Mouse (Mus musculus) neural tube, embryonic 14.5 days (tissue): Measurements from ENCODE around the gene Tert. TPM values are rescaled to one million over a fixed set of nuclear protein-coding genes. Genes with fewer than 3 reads are reported as not detected.

ENCODE experiments used
- ATAC-seq: fragments of 200-750 bp; cut with Nextera tagmentation; 2 replicates; pipeline ENCODE4 v1.8.0; 2017; ENCODE audit warnings: low read depth, mild to moderate bottlenecking, moderate TSS enrichment, moderate library complexity
- H3K27ac ChIP-seq: fragments of 300-500 bp; sonication (generic); 2 replicates; pipeline ENCODE4 v1.5.1; 2014; ENCODE audit warnings: low read depth, mild to moderate bottlenecking, control low read depth, low read length, moderate library complexity, mixed read lengths
- H3K27me3 ChIP-seq: fragments of 300-500 bp; sonication (generic); 2 replicates; pipeline ENCODE4 v1.6.1; 2014; ENCODE audit warnings: low read length; ENCODE audit not compliant: control insufficient read depth, insufficient read depth
- H3K36me3 ChIP-seq: fragments of 300-500 bp; sonication (generic); 2 replicates; pipeline ENCODE4 v1.6.1; 2014; ENCODE audit warnings: low read length, mixed read lengths; ENCODE audit not compliant: control insufficient read depth, insufficient read depth
- H3K4me1 ChIP-seq: fragments of 300-500 bp; sonication (generic); 2 replicates; pipeline ENCODE4 v1.6.1; 2014; ENCODE audit warnings: low read length; ENCODE audit not compliant: control insufficient read depth, insufficient read depth
- H3K4me2 ChIP-seq: fragments of 300-500 bp; sonication (generic); 2 replicates; pipeline ENCODE4 v1.6.1; 2014; ENCODE audit warnings: mild to moderate bottlenecking, low read depth, low read length, control low read depth
- H3K4me3 ChIP-seq: fragments of 300-500 bp; sonication (generic); 2 replicates; pipeline ENCODE4 v1.5.1; 2014; ENCODE audit warnings: low read depth, low read length, control low read depth, mixed read lengths
- H3K9ac ChIP-seq: fragments of 300-500 bp; sonication (generic); replicated peaks from 2 replicates; pipeline ENCODE4 v1.6.1; 2014; ENCODE audit warnings: low read depth, mild to moderate bottlenecking, control low read depth, low read length, mixed read lengths
- H3K9me3 ChIP-seq: fragments of 300-500 bp; sonication (generic); 2 replicates; pipeline ENCODE4 v1.6.1; 2016; ENCODE audit warnings: low read length; ENCODE audit not compliant: control insufficient read depth
- WGBS: fragments of 180-500 bp; shearing (Covaris S2); extraction: QIAGEN DNeasy Blood & Tissue Kit; methylation state at CpG from one replicate; pipeline ENCODE4 v1.1.7; 2014; 5-methylcytosine and 5-hydroxymethylcytosine counted together
- polyA plus RNA-seq: library from polyadenylated mRNA; unstranded; fragments of >200 nt; fragmentation: Nextera tagmentation; extraction: Ambion mirVana; gene quantifications from 2 replicates; pipeline ENCODE4 v1.2.1, GENCODE M21; 2014

Gene Tert
- polyA plus RNA-seq, 1 experiment from 2014 or later = 6.6 TPM

DNA sequence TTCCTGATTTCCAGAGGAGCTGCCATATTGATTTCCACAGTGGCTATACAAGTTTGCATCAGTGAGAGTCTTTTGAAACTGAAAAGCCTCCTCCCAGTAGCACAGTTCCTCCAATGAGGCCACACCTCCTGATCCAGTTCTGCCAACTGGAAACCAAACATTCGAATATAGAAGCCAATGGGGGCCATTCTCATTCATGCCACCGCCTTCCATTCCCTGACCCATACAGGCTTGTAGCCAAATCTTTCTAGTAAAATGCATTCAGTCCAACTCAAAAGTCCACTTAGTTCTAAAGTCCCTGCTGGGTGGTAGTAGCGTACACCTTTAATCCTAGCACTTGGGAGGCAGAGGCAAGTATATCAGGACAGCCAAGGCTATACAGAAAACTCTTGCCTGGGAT, 26.6 kb downstream of the Tert start:
- WGBS = 85% methylated on average over 3 of the region's 3 CpGs
- no peak overlapping the region for H3K9ac ChIP-seq

DNA sequence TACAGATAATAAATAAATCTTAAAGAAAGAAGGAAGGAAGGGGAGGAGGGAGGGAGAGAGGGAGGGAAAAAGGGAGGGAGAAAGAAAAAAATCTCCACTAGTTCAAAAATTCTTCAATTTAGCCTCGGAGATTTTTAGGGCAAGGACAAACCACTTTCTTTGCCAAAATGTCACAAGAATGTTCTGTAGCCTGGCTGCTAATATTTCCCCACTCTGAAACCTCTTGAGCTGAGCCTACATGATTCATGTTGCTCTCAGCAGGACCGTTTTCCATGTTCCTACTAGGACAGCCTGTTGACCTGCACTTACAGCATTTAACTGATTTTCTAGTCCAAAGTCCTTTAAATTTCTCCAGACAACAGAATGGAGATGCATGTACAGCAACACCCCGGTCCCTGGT, 28.3 kb downstream of the Tert start:
- no peak for ATAC-seq
- H3K9ac ChIP-seq = no peak overlapping the region
- no peaks in the 10 kb centered on the region for H3K36me3 ChIP-seq
- H3K27me3 ChIP-seq = no peaks in the 10 kb centered on the region
- no peaks in the 10 kb centered on the region for H3K9me3 ChIP-seq
- no peak overlapping the region for H3K27ac ChIP-seq
- H3K4me2 ChIP-seq = no peak overlapping the region
- H3K4me1 ChIP-seq = no peaks in the 10 kb centered on the region
- no peak overlapping the region for H3K4me3 ChIP-seq
- 81% methylated on average over 3 of the region's 3 CpGs for WGBS

More for the DNA sequence above, 26.6 kb downstream of the Tert start:
- H3K36me3 ChIP-seq = no peaks in the 10 kb centered on the region
- no peaks in the 10 kb centered on the region for H3K9me3 ChIP-seq
- no peaks in the 10 kb centered on the region for H3K4me1 ChIP-seq
- no peaks in the 10 kb centered on the region for H3K27me3 ChIP-seq
- no peak overlapping the region for H3K4me2 ChIP-seq
- no peak overlapping the region for H3K4me3 ChIP-seq
- ATAC-seq = no peak
- no peak overlapping the region for H3K27ac ChIP-seq

DNA sequence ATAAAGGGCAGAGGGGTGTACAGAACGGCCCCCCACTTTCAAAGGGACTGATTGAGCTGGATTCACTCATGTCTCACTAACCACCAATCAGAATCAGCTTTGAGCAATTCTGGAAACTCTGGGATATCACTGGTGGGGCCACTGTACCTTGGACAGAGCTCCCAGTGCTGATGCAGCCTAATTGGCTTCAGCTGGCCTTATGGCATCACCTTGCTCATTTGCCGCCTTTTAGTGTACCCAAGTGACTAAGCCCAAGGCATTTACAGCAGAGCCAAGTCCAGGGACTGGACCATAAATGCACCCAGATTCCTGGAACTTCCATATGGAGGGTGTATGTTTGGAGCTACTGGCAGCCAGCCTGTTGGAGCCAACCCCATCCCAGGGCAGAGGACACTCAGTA, 32.2 kb downstream of the Tert start:
- H3K27me3 ChIP-seq = no peaks in the 10 kb centered on the region
- H3K9me3 ChIP-seq = no peaks in the 10 kb centered on the region
- H3K4me2 ChIP-seq = no peak overlapping the region
- ATAC-seq = no peak
- H3K36me3 ChIP-seq = no peaks in the 10 kb centered on the region
- no peak overlapping the region for H3K27ac ChIP-seq
- no peak overlapping the region for H3K9ac ChIP-seq
- 45% methylated on average over 2 of the region's 2 CpGs for WGBS
- no peak overlapping the region for H3K4me3 ChIP-seq
- no peaks in the 10 kb centered on the region for H3K4me1 ChIP-seq

DNA sequence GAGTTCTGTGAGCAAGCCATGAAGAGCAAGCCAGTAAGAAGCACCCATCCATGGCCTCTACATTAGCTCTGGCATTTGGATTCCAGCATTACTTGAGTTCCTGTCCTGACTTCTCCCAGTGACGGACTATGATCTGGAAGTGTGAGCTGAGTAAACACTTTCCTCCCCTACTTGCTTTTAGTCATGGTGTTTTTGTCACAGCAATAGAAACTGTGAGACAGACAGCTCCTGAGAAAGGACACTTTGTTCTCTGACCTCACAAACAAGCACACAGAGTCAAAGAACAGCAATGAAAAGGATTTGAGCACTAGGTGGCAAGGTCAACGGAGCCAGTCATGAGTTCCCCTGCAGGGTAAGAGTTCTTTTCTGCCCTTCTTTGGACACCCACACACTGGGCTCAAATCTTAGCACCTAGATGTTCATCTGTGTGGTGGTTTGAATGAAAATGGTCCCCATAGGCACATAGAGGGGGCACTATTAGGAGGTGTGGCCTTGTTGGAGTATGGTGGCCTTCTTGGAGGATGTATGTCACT, 33.5 kb downstream of the Tert start:
- no peaks in the 10 kb centered on the region for H3K27me3 ChIP-seq
- no peak overlapping the region for H3K27ac ChIP-seq
- no peak overlapping the region for H3K9ac ChIP-seq
- H3K9me3 ChIP-seq = no peaks in the 10 kb centered on the region
- no peaks in the 10 kb centered on the region for H3K36me3 ChIP-seq
- H3K4me1 ChIP-seq = no peaks in the 10 kb centered on the region
- 64% methylated on average over 2 of the region's 2 CpGs for WGBS
- no peak overlapping the region for H3K4me3 ChIP-seq
- no peak overlapping the region for H3K4me2 ChIP-seq
- no peak for ATAC-seq

DNA sequence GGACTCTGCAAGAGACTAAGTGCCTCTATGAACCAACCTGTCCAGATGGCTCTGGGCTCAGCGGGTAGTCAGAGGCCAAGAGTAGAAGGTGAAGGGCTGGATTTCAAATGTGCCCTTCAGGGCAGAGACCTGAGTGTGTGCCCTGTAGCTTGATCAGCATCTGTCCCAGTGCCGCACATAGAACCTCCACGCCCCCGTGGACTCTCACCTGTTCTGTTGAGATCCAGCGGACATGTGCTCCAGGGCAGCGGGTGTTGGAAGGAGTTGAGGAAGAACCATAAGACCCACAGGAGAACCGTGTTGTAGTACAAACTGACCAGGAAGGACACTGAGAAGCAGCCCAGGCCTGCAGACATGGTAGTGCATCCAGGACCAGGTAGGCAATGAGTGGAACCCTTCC, 48.5 kb downstream of the Tert start:
- Histone ChIP-seq H3K4me1 (no peaks in the 10 kb centered on the region), H3K4me3 (no peak overlapping the region), H3K9ac (no peak overlapping the region), H3K36me3 (no peaks in the 10 kb centered on the region), H3K9me3 (no peaks in the 10 kb centered on the region), H3K27me3 (no peaks in the 10 kb centered on the region), H3K27ac (no peak overlapping the region), H3K4me2 (no peak overlapping the region)
- 93% methylated on average over 7 of the region's 7 CpGs for WGBS
- no peak for ATAC-seq

DNA sequence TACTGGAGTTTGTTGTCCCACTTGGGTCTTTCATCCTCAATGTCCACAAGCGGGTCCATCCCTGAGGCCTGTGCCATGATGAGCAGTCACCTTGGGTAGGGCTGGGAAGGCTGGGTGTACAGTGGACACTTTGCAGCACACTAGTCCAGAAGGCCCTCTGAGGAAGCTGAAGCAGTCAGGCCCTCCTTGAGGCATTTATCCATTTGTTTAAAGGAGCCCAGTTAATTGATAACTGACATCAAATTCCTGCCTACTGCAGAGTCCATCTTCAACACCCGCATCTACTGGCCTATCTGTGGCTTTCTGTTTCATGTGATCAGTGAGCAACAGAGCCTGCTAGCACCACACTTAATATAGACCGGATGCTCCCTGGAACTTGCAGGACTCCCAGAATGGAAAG, 51.1 kb downstream of the Tert start, which contains the start of gene Slc6a18:
Gene Slc6a18 (minus strand): TSS at position 171 of the 400 bp plus-strand sequence.
- Histone ChIP-seq H3K27ac (no peak within 1 kb of the TSS), H3K9ac (no peak within 1 kb of the TSS), H3K4me2 (no peak within 1 kb of the TSS), H3K9me3 (no peaks in the 10 kb centered on the region), H3K27me3 (no peaks in the 10 kb centered on the region), H3K4me1 (no peaks in the 10 kb centered on the region), H3K4me3 (no peak within 1 kb of the TSS), H3K36me3 (no peaks in the 10 kb centered on the region)
- no peak for ATAC-seq
- WGBS = 92% methylated on average over 3 of the region's 3 CpGs

DNA sequence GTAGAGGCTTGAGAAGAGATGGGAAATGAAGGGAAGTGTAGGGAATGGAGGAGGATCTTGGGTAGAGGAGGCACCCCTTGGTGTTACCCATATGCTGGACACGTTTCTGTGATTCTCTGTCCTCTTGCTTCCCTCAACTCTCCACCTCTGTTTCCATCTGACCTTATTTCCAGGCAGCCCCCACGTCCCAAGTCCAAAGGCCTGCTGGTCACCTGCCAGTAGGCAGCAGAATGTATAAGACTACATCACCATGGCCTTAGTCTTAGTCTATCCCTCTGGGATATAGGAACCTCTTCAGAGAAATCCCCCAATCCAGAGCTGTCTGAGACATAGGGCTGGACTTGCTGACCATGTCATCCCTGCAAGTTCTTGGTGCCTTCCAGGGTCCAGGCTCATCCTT, 52.6 kb downstream of the Tert start:
- no peaks in the 10 kb centered on the region for H3K9me3 ChIP-seq
- H3K27me3 ChIP-seq = no peaks in the 10 kb centered on the region
- H3K4me2 ChIP-seq = no peak overlapping the region
- no peaks in the 10 kb centered on the region for H3K4me1 ChIP-seq
- no peak for ATAC-seq
- no peaks in the 10 kb centered on the region for H3K36me3 ChIP-seq
- no peak overlapping the region for H3K9ac ChIP-seq
- H3K4me3 ChIP-seq = no peak overlapping the region
- 79% methylated on average over 2 of the region's 2 CpGs for WGBS
- H3K27ac ChIP-seq = no peak overlapping the region

DNA sequence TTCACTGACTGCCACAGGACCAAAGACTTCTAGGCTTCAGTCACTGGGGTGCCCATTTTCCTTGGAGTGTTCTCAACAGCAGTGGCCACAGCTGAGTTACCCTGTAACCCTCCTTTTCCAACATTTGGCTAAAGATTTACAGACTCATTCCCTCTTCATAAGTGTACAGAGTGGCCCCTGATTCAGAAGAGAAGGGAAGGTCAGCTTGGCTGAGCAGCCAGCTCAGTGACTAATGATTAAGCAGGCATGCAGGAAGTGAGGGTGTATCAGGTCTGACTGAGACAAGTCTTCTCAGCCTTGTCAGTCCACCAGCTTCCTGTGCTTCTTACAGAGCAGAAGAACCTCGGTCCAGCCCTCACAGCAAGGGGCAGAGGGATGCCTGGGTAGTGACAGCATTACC, 53.7 kb downstream of the Tert start:
- Histone ChIP-seq H3K9me3 (no peaks in the 10 kb centered on the region), H3K27me3 (no peaks in the 10 kb centered on the region), H3K27ac (no peak overlapping the region), H3K9ac (no peak overlapping the region), H3K4me2 (no peak overlapping the region), H3K4me1 (no peaks in the 10 kb centered on the region), H3K4me3 (no peak overlapping the region), H3K36me3 (no peaks in the 10 kb centered on the region)
- ATAC-seq = no peak
- 38% methylated on average over 1 of the region's 1 CpGs for WGBS

DNA sequence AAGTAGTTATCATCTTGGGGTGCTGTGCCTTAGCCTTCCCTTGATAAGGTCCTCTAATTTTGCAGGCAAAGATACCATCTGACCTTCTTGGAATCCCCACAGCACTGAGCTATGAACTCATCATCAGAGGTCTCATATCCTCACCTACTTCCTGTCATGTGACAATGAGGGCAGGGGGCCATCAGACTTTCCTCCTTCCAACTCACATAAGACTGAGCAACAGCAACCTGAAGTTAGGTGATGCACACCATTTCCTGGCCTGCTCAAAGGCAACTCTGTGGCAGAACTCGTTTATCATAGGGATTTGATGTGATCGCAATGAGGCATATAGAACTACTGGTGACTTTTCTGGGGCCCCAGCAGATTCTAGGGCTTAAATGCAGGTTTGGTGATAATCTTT, 55.5 kb downstream of the Tert start:
- Histone ChIP-seq H3K9me3 (no peaks in the 10 kb centered on the region), H3K4me3 (no peak overlapping the region), H3K4me2 (no peak overlapping the region), H3K27me3 (no peaks in the 10 kb centered on the region), H3K9ac (no peak overlapping the region), H3K36me3 (no peaks in the 10 kb centered on the region), H3K27ac (no peak overlapping the region), H3K4me1 (no peaks in the 10 kb centered on the region)
- 78% methylated on average over 2 of the region's 2 CpGs for WGBS
- ATAC-seq = no peak
